Mouse (Mus musculus): Measurements from ENCODE around the gene Hhipl2.
"Not testable (repeated sequence)": the region's sequence is repeated elsewhere in the genome, so short reads cannot be mapped to it uniquely, and the experiment has no call there.

Gene Hhipl2

DNA sequence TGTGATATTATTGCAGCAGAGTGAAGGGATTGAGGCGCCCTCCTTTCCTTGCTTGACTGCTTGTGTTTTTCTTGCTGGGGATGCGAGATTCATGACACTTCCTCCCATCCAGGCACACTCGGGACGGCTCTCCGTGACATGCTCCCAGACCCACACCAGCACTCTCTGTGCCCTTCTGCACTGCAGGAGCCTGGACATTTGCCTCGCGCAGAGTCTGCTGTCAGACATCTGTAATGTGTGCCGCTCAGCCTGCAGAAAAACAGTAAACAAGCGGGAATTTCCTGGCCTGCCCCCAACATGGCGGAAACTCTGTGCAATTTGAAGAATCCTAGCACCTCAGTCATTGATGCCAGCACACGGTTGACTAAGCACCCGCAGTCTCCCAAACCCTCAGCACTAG lies at the start of gene Hhipl2:
Hhipl2 (plus strand) TSS at position 343 of the 400 bp plus-strand sequence.
- no peak for DNase-seq

DNA sequence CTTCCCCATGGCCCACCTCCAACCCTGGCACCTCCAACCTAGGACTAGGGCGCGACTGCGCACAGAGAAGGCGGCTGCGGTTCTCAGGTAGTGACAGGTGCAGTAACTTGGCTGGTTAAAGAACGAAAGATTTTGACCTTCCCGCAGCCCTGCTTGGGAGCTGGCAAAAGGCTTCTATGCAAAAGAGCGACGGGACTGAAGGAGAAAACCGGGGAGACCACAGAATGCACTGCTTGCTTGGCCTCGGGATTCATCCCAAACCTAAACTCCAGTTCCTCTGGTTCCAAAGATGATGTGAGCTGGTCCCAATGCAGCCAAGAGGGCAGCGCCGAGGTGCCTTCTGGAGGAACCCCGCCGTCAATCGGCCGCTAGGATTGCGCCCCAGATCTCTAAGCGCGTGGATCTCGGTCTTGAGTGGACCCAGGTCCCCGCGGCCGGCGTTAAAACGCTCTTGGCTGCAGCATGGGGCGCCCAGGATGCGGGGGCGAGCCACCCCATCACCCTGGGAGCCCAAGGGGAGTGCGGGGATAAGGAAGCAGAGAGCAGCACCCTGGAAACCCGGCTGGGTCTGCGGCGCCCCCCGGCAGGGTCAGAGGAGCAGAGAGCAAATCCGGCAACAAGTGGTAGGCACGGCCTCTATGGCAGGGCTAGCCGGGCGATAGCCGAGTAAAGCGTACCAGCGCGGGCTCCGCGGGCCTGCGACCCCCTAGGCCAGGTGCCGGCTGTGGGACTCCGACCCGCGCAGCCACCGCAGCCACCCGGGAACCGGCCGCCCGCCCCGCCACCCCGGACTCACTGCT lies 49.2 kb upstream of the Hhipl2 start:
- peak; percentile 54 for DNase-seq

DNA sequence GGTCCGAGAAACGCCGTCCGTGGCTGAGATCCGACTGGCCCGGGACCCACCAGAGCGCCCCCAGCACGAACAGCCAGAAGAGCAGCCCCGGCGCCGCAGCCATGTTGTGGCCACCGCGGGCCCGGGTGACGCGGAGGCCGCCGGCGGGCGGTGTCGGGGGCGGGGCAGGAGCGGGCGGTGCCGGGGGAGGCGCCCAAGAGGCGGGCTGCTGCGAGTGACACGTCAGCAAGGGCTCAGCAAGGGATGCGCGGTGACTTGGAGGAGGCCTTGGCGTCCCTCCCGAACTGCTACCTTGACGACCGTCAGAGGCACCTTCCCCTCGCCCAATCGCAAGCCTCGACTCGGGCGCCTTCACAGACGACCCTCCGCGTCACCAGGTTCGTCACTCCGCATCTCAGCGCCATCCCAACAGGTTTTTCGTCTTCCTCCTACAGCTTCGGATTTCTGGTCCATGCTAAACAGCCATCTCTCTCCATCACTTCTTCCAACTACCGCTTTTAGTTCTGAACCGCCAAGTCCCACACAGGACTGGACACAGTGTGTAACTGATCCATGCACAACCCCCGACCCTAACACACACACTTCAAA lies 48.5 kb upstream of the Hhipl2 start, which contains the start of gene Mia3:
Mia3 (minus strand) TSS at position 127 of the 588 bp plus-strand sequence.
- DNase-seq = peak; percentile 99

GRCm38 (mm10) chr1:183374728-183375127 lies 43.3 kb upstream of the Hhipl2 start:
- no peak for DNase-seq

GRCm38 (mm10) chr1:183377045-183377444 lies 41.0 kb upstream of the Hhipl2 start:
- no peak for DNase-seq

GRCm38 (mm10) chr1:183378321-183378941 lies 39.6 kb upstream of the Hhipl2 start:
- no peak for DNase-seq

- DNase-seq = not testable (repeated sequence)
These were observed 38.6 kb upstream of the Hhipl2 start for GRCm38 (mm10) chr1:183379376-183379775.

DNA sequence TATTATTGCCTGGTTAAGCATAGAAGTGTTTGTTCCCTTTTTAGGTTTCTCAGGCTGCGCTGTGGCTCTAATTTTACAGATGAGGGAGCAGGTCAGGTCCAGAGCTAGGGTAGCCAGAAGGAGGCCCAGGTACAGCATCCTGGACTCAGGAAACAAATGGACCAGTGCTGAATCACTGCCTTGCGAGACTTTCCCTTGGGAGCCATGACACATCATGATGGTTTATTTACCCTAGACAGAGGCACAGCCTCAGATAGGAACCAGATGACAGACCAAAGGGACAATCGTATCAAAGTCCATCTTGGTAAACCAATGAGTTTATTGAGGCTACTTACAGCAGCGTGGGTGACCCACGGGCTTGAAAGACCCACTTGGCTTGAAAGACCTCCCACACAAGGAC lies 36.2 kb upstream of the Hhipl2 start:
- no peak for DNase-seq

DNA sequence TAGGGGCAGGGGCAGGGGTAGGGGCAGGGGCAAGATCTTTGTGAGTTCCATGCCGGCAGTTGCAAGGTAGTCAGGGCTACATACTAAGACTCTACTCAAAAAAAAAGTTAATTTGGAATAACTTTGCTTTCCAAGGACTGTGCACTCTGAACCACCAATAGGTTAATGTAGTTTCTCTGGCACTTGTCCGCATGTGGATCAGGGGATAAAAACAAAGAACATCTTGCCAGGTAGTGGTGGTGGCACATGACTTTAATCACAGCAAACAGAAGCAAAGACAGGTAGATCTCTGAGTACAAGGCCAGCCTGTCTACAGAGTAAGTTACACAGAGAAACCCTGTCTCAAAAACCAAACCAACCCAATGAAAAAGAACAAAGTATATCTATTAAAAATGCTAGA lies 35.4 kb upstream of the Hhipl2 start:
- no peak for DNase-seq

- not testable (repeated sequence) for DNase-seq
These were observed 30.6 kb upstream of the Hhipl2 start for GRCm38 (mm10) chr1:183387421-183387820.

DNA sequence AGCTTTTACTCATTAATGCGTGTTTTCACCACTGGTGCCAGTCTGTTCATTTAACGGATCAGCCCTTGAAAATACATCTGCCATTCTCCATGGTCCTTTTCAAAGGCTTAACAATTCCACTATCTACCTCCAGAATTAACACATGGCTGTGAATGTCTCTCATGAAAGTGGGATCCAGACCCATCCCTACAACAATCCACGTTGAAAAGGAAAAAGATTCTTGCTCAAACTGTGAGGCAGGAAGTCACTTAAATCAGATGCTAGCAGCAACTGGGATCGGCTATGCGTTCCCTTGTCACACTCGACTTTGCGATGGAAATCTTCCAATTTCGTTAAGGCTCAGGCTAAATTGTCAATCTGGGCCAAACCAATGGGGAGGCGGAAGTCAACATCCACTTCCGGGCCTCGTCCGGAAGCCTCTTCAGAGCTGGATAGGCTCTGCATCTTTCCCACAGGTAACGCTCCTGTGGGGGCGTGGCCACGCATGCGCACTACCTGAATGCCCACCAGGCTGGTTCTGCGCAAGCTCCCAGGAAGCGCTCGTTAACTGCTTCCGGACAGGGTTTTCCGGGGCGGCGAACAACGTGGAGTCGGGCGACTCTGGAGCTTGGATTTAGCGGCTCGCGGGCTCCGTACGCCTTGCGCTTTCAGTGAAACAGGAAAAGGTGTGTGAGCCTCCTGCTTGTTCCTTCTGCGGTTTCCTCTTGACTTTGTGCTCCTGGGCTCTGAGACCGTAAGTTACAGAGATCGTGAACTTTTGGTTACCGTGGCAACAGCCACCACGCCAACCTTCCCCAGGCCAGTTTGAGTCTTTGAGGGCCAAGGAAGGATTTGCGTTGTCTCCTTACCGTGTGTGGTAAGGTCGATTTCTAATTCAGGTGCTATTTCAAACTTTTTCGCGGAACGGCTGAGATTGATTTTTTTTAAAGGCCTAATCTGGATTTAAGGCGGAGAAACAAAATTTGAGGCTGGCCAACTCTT lies 29.3 kb upstream of the Hhipl2 start, which contains the start of gene Taf1a:
Taf1a (plus strand) TSS at position 556 of the 981 bp plus-strand sequence.
- peak; percentile 96 for DNase-seq

DNA sequence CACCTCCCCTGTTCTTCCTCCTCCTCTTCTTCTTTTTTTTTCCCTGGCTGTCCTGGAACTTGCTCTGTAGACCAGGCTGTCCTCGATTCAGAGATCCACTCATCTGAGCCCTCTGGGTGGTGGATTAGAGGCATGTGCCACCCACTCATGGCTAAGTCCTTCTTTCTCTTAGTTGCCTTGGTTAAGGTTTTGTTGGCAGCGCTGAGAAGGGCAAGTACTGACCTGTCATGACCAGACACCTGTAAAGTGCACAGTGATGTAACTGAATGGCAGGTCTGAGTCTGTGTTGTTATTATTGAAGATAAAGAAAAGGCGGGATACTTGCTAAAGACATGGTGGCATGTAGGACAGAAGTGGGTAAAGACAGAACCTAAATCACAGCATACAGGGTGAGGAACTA lies 14.6 kb upstream of the Hhipl2 start:
- DNase-seq = no peak

GRCm38 (mm10) chr1:183414081-183414727 lies 3.8 kb upstream of the Hhipl2 start:
- DNase-seq = no peak

DNA sequence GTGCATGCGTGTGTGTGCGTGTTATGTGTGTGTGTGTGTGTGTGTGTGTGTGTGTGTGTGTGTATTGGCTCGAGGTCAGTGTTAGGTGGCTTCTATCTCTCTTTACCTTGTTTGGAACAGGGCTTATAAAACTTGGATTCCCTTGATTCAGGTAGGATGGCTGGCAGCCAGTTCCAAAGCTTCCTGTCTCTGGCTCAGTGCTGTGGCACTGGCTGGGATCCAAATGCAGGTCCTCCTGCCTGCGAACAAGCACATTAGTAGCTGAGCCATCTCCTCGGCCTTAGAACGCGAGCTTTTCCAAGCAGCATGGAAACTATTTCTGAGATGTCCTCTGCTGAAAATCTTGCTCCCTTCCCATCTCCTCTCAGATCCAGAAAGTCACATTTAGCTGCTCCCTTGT lies 1.7 kb downstream of the Hhipl2 start:
- DNase-seq = no peak

DNA sequence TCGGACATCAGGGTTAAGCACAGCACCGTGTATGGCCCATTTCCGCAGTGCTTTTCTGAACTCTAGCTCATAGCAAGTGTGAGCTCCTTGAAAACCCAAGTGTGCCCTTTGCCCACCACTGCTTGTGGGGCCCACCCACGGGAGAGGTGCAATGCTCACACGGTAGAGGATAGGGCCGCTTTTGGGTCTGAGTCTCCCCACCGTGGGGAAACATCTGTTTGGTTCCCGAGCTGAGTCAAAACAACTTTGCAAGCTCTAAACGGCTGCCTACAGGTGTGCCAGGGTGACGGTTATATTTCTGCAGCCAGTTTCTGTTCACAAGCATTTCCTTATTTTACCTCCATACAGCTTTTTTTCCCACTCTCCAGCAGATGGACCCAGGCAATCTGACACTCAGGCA lies 2.3 kb downstream of the Hhipl2 start:
- DNase-seq = no peak

GRCm38 (mm10) chr1:183424100-183424499 lies 6.1 kb downstream of the Hhipl2 start:
- DNase-seq = no peak

GRCm38 (mm10) chr1:183434918-183435317 lies 16.9 kb downstream of the Hhipl2 start:
- DNase-seq = no peak

DNA sequence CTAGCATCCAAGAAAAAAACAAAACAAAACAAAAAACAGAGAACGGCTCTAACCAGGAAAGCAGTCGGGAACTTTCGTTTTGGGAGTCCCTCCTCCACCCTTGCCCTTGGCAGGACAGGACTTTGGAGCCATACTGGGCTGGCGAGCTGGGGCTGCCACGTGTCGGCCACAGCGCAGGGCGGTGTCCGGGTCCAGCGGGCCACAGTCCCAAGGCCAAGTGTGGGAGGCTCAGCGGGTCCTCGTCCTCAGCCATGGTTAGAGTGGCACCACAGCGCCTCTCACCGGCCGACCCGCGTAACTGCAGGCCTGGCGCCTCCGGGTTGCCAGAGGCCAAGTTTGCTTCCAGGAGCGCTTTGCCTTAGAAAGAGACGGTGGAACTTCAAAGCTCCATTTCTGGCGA lies 21.0 kb downstream of the Hhipl2 start:
- DNase-seq = peak; percentile 74

- DNase-seq = peak; percentile 68
These were observed 24.2 kb downstream of the Hhipl2 start for GRCm38 (mm10) chr1:183442015-183442774.

GRCm38 (mm10) chr1:183453066-183453465 lies 35.1 kb downstream of the Hhipl2 start:
- DNase-seq = no peak

Data from cerebellum, adult 11-12 months (tissue).